Mouse (Mus musculus): ENCODE measurements around the gene Adamts12. TPM values are rescaled to one million over a fixed set of nuclear protein-coding genes. Genes with fewer than 3 reads are reported as not detected.

The Adamts12 gene
- polyA plus RNA-seq, 1 experiment from 2014 or later: 5.5 TPM

- Histone ChIP-seq H3K4me1 (ENCODE audit: control insufficient read depth, insufficient read depth, low read length) (peaks cover 5% of the 10 kb centered on the region; the same call in 1 of the 2 replicates), H3K4me3 (ENCODE audit: low read depth, low read length) (peak overlapping the region; percentile 40), H3K9me3 (ENCODE audit: control insufficient read depth, low read depth, low read length) (no peaks in the 10 kb centered on the region), H3K27me3 (ENCODE audit: control insufficient read depth, insufficient read depth, low read length) (no peaks in the 10 kb centered on the region), H3K27ac (ENCODE audit: low read length) (peak overlapping the region; percentile 94), H3K36me3 (ENCODE audit: control insufficient read depth, insufficient read depth, low read length) (no peaks in the 10 kb centered on the region), H3K9ac (replicated peaks; ENCODE audit: low read depth, low read length) (no peak overlapping the region), H3K4me2 (replicated peaks; ENCODE audit: low read depth, low read length) (peak overlapping the region; percentile 82)
- ATAC-seq (ENCODE audit: insufficient number of reproducible peaks, insufficient read depth, low FRiP score, low read depth): no peak
- 4% methylated on average over 9 of the region's 9 CpGs for WGBS
These were observed 1.1 kb downstream of the Adamts12 start for GRCm38 (mm10) chr15:11065528-11066171.

- 10% methylated on average over 5 of the region's 5 CpGs for WGBS
- Histone ChIP-seq H3K4me3 (ENCODE audit: low read depth, low read length) (peak overlapping the region; percentile 40), H3K9ac (replicated peaks; ENCODE audit: low read depth, low read length) (no peak overlapping the region), H3K4me2 (replicated peaks; ENCODE audit: low read depth, low read length) (peak overlapping the region; percentile 82), H3K36me3 (ENCODE audit: control insufficient read depth, insufficient read depth, low read length) (no peaks in the 10 kb centered on the region), H3K27ac (ENCODE audit: low read length) (peak overlapping the region; percentile 18; the same call in 1 of the 2 replicates), H3K9me3 (ENCODE audit: control insufficient read depth, low read depth, low read length) (no peaks in the 10 kb centered on the region), H3K4me1 (ENCODE audit: control insufficient read depth, insufficient read depth, low read length) (peaks cover 5% of the 10 kb centered on the region; the same call in 1 of the 2 replicates), H3K27me3 (ENCODE audit: control insufficient read depth, insufficient read depth, low read length) (no peaks in the 10 kb centered on the region)
- ATAC-seq (ENCODE audit: insufficient number of reproducible peaks, insufficient read depth, low FRiP score, low read depth): no peak
These were observed 1.7 kb downstream of the Adamts12 start for GRCm38 (mm10) chr15:11066299-11066698.

GRCm38 (mm10) chr15:11067891-11068290, 3.3 kb downstream of the Adamts12 start:
- H3K36me3 ChIP-seq (ENCODE audit: control insufficient read depth, insufficient read depth, low read length): no peaks in the 10 kb centered on the region
- 87% methylated on average over 7 of the region's 7 CpGs for WGBS
- H3K4me3 ChIP-seq (ENCODE audit: low read depth, low read length): no peak overlapping the region
- H3K4me2 ChIP-seq (replicated peaks; ENCODE audit: low read depth, low read length): no peak overlapping the region
- H3K9ac ChIP-seq (replicated peaks; ENCODE audit: low read depth, low read length): no peak overlapping the region
- no peaks in the 10 kb centered on the region for H3K27me3 ChIP-seq (ENCODE audit: control insufficient read depth, insufficient read depth, low read length)
- H3K27ac ChIP-seq (ENCODE audit: low read length): no peak overlapping the region
- H3K9me3 ChIP-seq (ENCODE audit: control insufficient read depth, low read depth, low read length): no peaks in the 10 kb centered on the region
- no peak for ATAC-seq (ENCODE audit: insufficient number of reproducible peaks, insufficient read depth, low FRiP score, low read depth)
- peaks cover 5% of the 10 kb centered on the region; the same call in 1 of the 2 replicates for H3K4me1 ChIP-seq (ENCODE audit: control insufficient read depth, insufficient read depth, low read length)

GRCm38 (mm10) chr15:11075726-11076361, 11.3 kb downstream of the Adamts12 start:
- no peaks in the 10 kb centered on the region for H3K4me1 ChIP-seq (ENCODE audit: control insufficient read depth, insufficient read depth, low read length)
- H3K9me3 ChIP-seq (ENCODE audit: control insufficient read depth, low read depth, low read length): no peaks in the 10 kb centered on the region
- H3K4me2 ChIP-seq (replicated peaks; ENCODE audit: low read depth, low read length): no peak overlapping the region
- no peak for ATAC-seq (ENCODE audit: insufficient number of reproducible peaks, insufficient read depth, low FRiP score, low read depth)
- no peak overlapping the region for H3K4me3 ChIP-seq (ENCODE audit: low read depth, low read length)
- H3K27ac ChIP-seq (ENCODE audit: low read length): no peak overlapping the region
- H3K27me3 ChIP-seq (ENCODE audit: control insufficient read depth, insufficient read depth, low read length): no peaks in the 10 kb centered on the region
- no peaks in the 10 kb centered on the region for H3K36me3 ChIP-seq (ENCODE audit: control insufficient read depth, insufficient read depth, low read length)
- 84% methylated on average over 3 of the region's 3 CpGs for WGBS
- H3K9ac ChIP-seq (replicated peaks; ENCODE audit: low read depth, low read length): no peak overlapping the region

- Histone ChIP-seq H3K4me1 (ENCODE audit: control insufficient read depth, insufficient read depth, low read length) (peaks cover 4% of the 10 kb centered on the region; the same call in 1 of the 2 replicates), H3K27me3 (ENCODE audit: control insufficient read depth, insufficient read depth, low read length) (no peaks in the 10 kb centered on the region), H3K9ac (replicated peaks; ENCODE audit: low read depth, low read length) (no peak overlapping the region), H3K4me2 (replicated peaks; ENCODE audit: low read depth, low read length) (no peak overlapping the region), H3K9me3 (ENCODE audit: control insufficient read depth, low read depth, low read length) (no peaks in the 10 kb centered on the region), H3K4me3 (ENCODE audit: low read depth, low read length) (no peak overlapping the region), H3K36me3 (ENCODE audit: control insufficient read depth, insufficient read depth, low read length) (no peaks in the 10 kb centered on the region), H3K27ac (ENCODE audit: low read length) (no peak overlapping the region)
- 31% methylated on average over 8 of the region's 8 CpGs for WGBS
- ATAC-seq (ENCODE audit: insufficient number of reproducible peaks, insufficient read depth, low FRiP score, low read depth): no peak; the same call in 1 of the 2 replicates
These were observed 18.5 kb downstream of the Adamts12 start for GRCm38 (mm10) chr15:11082961-11083569.

GRCm38 (mm10) chr15:11083678-11084077, 19.1 kb downstream of the Adamts12 start:
- Histone ChIP-seq H3K4me3 (ENCODE audit: low read depth, low read length) (no peak overlapping the region), H3K27me3 (ENCODE audit: control insufficient read depth, insufficient read depth, low read length) (no peaks in the 10 kb centered on the region), H3K9ac (replicated peaks; ENCODE audit: low read depth, low read length) (no peak overlapping the region), H3K4me1 (ENCODE audit: control insufficient read depth, insufficient read depth, low read length) (peaks cover 4% of the 10 kb centered on the region; the same call in 1 of the 2 replicates), H3K9me3 (ENCODE audit: control insufficient read depth, low read depth, low read length) (no peaks in the 10 kb centered on the region), H3K36me3 (ENCODE audit: control insufficient read depth, insufficient read depth, low read length) (no peaks in the 10 kb centered on the region), H3K27ac (ENCODE audit: low read length) (no peak overlapping the region), H3K4me2 (replicated peaks; ENCODE audit: low read depth, low read length) (no peak overlapping the region)
- ATAC-seq (ENCODE audit: insufficient number of reproducible peaks, insufficient read depth, low FRiP score, low read depth): no peak
- WGBS: 85% methylated on average over 3 of the region's 3 CpGs

- H3K4me1 ChIP-seq (ENCODE audit: control insufficient read depth, insufficient read depth, low read length): peaks cover 4% of the 10 kb centered on the region; the same call in 1 of the 2 replicates
- H3K9me3 ChIP-seq (ENCODE audit: control insufficient read depth, low read depth, low read length): no peaks in the 10 kb centered on the region
- WGBS: 18% methylated on average over 9 of the region's 9 CpGs
- no peak for ATAC-seq (ENCODE audit: insufficient number of reproducible peaks, insufficient read depth, low FRiP score, low read depth)
- no peaks in the 10 kb centered on the region for H3K36me3 ChIP-seq (ENCODE audit: control insufficient read depth, insufficient read depth, low read length)
- no peak overlapping the region; the same call in 1 of the 2 replicates for H3K27ac ChIP-seq (ENCODE audit: low read length)
- H3K27me3 ChIP-seq (ENCODE audit: control insufficient read depth, insufficient read depth, low read length): no peaks in the 10 kb centered on the region
- no peak overlapping the region for H3K4me2 ChIP-seq (replicated peaks; ENCODE audit: low read depth, low read length)
- H3K9ac ChIP-seq (replicated peaks; ENCODE audit: low read depth, low read length): no peak overlapping the region
- H3K4me3 ChIP-seq (ENCODE audit: low read depth, low read length): no peak overlapping the region
These were observed 19.8 kb downstream of the Adamts12 start for GRCm38 (mm10) chr15:11084241-11084992.

GRCm38 (mm10) chr15:11084993-11085365, 20.4 kb downstream of the Adamts12 start:
- Histone ChIP-seq H3K4me1 (ENCODE audit: control insufficient read depth, insufficient read depth, low read length) (peaks cover 4% of the 10 kb centered on the region; the same call in 1 of the 2 replicates), H3K4me3 (ENCODE audit: low read depth, low read length) (no peak overlapping the region), H3K4me2 (replicated peaks; ENCODE audit: low read depth, low read length) (no peak overlapping the region), H3K27me3 (ENCODE audit: control insufficient read depth, insufficient read depth, low read length) (no peaks in the 10 kb centered on the region), H3K9ac (replicated peaks; ENCODE audit: low read depth, low read length) (no peak overlapping the region), H3K36me3 (ENCODE audit: control insufficient read depth, insufficient read depth, low read length) (no peaks in the 10 kb centered on the region), H3K9me3 (ENCODE audit: control insufficient read depth, low read depth, low read length) (no peaks in the 10 kb centered on the region), H3K27ac (ENCODE audit: low read length) (no peak overlapping the region)
- ATAC-seq (ENCODE audit: insufficient number of reproducible peaks, insufficient read depth, low FRiP score, low read depth): no peak
- 20% methylated on average over 1 of the region's 1 CpGs for WGBS
